Mouse (Mus musculus) embryonic facial prominence, embryonic 11.5 days (tissue): ENCODE data around the gene Gramd1c. TPM values are rescaled to one million over a fixed set of nuclear protein-coding genes. Genes with fewer than 3 reads are reported as not detected.
A peak's percentile ranks its signal among the peaks of the same experiment; 100 is the strongest.

Experiments used
- ATAC-seq: fragments of 200-750 bp; cut with Nextera tagmentation; replicated peaks from 2 replicates; pipeline ENCODE4 v1.8.0; 2017; ENCODE audit warnings: low read depth; ENCODE audit not compliant: insufficient number of reproducible peaks, low FRiP score, low TSS enrichment
- DNase-seq: peaks from one replicate; pipeline ENCODE4 v3.0.0-alpha.2; 2015; ENCODE audit warnings: low spot score
- H3K27ac ChIP-seq: fragments of 300-500 bp; sonication (generic); replicated peaks from 2 replicates; pipeline ENCODE4 v1.5.1; 2014; ENCODE audit warnings: mild to moderate bottlenecking, low read depth, low read length, control low read depth
- H3K27me3 ChIP-seq: fragments of 300-500 bp; sonication (generic); 2 replicates; pipeline ENCODE4 v1.6.1; 2014; ENCODE audit warnings: mild to moderate bottlenecking, low read length, moderate library complexity, mixed read lengths; ENCODE audit not compliant: control insufficient read depth, insufficient read depth
- H3K36me3 ChIP-seq: fragments of 300-500 bp; sonication (generic); replicated peaks from 2 replicates; pipeline ENCODE4 v1.6.1; 2014; ENCODE audit warnings: low read depth, mild to moderate bottlenecking, low read length, moderate library complexity, mixed read lengths; ENCODE audit not compliant: control insufficient read depth, insufficient read depth
- H3K4me1 ChIP-seq: fragments of 300-500 bp; sonication (generic); 2 replicates; pipeline ENCODE4 v1.6.1; 2014; ENCODE audit warnings: low read length, mixed read lengths; ENCODE audit not compliant: control insufficient read depth, insufficient read depth
- H3K4me2 ChIP-seq: fragments of 300-500 bp; sonication (generic); 2 replicates; pipeline ENCODE4 v1.6.1; 2014; ENCODE audit warnings: low read depth, mild to moderate bottlenecking, control low read depth, low read length, moderate library complexity
- H3K4me3 ChIP-seq: fragments of 300-500 bp; sonication (generic); 2 replicates; pipeline ENCODE4 v1.5.1; 2014; ENCODE audit warnings: low read depth, low read length, control low read depth
- H3K9ac ChIP-seq: fragments of 300-500 bp; sonication (generic); replicated peaks from 2 replicates; pipeline ENCODE4 v1.6.1; 2014; ENCODE audit warnings: mild to moderate bottlenecking, control low read depth, low read length
- H3K9me3 ChIP-seq: fragments of 300-500 bp; sonication (generic); replicated peaks from 2 replicates; pipeline ENCODE4 v1.6.1; 2016; ENCODE audit warnings: mild to moderate bottlenecking, low read length, inconsistent platforms, mixed read lengths; ENCODE audit not compliant: control insufficient read depth
- WGBS: fragments of 180-500 bp; shearing (Covaris S2); extraction: QIAGEN DNeasy Blood & Tissue Kit; methylation state at CpG from one replicate; pipeline ENCODE4 v1.1.7; 2014; 5-methylcytosine and 5-hydroxymethylcytosine counted together
- polyA plus RNA-seq: library from polyadenylated mRNA; unstranded; fragments of >200 nt; fragmentation: Nextera tagmentation; extraction: Ambion mirVana; gene quantifications from 2 replicates; pipeline ENCODE4 v1.2.1, GENCODE M21; 2014

Gramd1c gene
- polyA plus RNA-seq, 1 experiment from 2014 or later, result 4.9 TPM

GRCm38 (mm10) chr16:43986299-43986698 is 76.8 kb downstream of the Gramd1c start:
- 94% methylated on average over 4 of the region's 4 CpGs for whole genome bisulfite sequencing
- ATAC-seq (no peak), DNase-seq (no peak)

DNA sequence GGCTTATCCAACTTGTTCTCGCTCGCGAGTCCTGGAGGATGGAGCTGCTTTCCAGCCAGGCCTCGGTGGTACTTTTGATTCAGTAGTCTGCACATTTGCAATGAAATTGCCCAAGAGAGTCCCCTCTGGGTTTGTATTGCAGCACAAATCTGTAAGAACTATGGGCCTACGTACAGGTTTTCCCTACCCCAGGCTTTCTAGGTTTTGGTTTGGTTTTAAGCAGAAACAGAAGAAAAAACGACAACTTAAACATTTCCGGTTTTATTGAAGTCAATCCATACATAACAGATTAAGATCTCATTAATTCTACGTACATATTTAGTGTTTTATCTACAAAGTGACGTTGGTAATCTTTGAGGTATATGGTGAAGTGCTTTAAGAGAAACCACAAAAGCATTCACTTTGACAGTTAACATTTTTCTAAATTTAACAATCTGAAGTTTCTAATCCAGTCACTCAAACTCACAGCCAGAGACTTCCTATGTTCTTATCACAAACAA is 83.0 kb downstream of the Gramd1c start:
- Histone ChIP-seq H3K27ac (no peak overlapping the region), H3K27me3 (peaks cover 11% of the 10 kb centered on the region), H3K4me2 (peak overlapping the region; percentile 100), H3K9me3 (no peaks in the 10 kb centered on the region), H3K36me3 (no peaks in the 10 kb centered on the region), H3K4me3 (peak overlapping the region; percentile 67), H3K4me1 (no peaks in the 10 kb centered on the region; the same call in none of the 2 replicates), H3K9ac (peak overlapping the region; percentile 51)
- no peak for ATAC-seq
- DNase-seq, result no peak
- WGBS, result 30% methylated on average over 9 of the region's 9 CpGs

More at GRCm38 (mm10) chr16:43986299-43986698, 76.8 kb downstream of the Gramd1c start:
- Histone ChIP-seq H3K9ac (no peak overlapping the region), H3K4me3 (no peak overlapping the region), H3K27ac (no peak overlapping the region), H3K4me1 (no peaks in the 10 kb centered on the region), H3K4me2 (no peak overlapping the region), H3K27me3 (no peaks in the 10 kb centered on the region), H3K9me3 (no peaks in the 10 kb centered on the region), H3K36me3 (no peaks in the 10 kb centered on the region)

- ATAC-seq, result peak; percentile 83
- Histone ChIP-seq H3K9ac (peak within 1 kb of the TSS; percentile 51), H3K27me3 (peaks cover 11% of the 10 kb centered on the region), H3K9me3 (no peaks in the 10 kb centered on the region), H3K4me2 (peak within 1 kb of the TSS; percentile 100), H3K27ac (no peak within 1 kb of the TSS), H3K36me3 (no peaks in the 10 kb centered on the region), H3K4me1 (no peaks in the 10 kb centered on the region; the same call in none of the 2 replicates), H3K4me3 (peak within 1 kb of the TSS; percentile 67)
- DNase-seq, result peak; percentile 42
- WGBS, result under 1% methylated on average over 75 of the region's 103 CpGs
These were observed 83.6 kb downstream of the Gramd1c start, which contains the start of gene Zdhhc23 for GRCm38 (mm10) chr16:43979328-43980109. Zdhhc23 (minus strand) TSS chr16:43979791.

DNA sequence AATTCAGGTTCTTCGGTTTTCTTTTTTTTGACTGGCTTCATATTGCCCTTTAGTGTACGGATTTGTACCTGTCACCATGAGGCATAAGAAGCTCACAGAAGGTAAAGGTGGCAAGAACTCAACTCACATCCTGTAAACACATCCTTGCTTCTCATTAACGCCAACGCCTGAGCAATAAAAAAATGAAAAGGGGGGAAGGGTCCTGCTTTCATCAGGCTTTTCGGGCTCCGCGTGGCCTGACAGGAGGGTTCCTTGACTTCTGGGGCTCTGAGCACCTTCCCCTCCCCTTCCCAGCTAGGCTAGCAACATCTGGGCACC is 84.2 kb downstream of the Gramd1c start:
- Histone ChIP-seq H3K4me2 (peak overlapping the region; percentile 100), H3K4me3 (peak overlapping the region; percentile 67), H3K4me1 (no peaks in the 10 kb centered on the region; the same call in none of the 2 replicates), H3K27me3 (peaks cover 11% of the 10 kb centered on the region), H3K27ac (no peak overlapping the region), H3K9me3 (no peaks in the 10 kb centered on the region), H3K36me3 (no peaks in the 10 kb centered on the region), H3K9ac (peak overlapping the region; percentile 51)
- 17% methylated on average over 7 of the region's 7 CpGs for WGBS
- peak; percentile 66 for DNase-seq
- no peak for ATAC-seq

DNA sequence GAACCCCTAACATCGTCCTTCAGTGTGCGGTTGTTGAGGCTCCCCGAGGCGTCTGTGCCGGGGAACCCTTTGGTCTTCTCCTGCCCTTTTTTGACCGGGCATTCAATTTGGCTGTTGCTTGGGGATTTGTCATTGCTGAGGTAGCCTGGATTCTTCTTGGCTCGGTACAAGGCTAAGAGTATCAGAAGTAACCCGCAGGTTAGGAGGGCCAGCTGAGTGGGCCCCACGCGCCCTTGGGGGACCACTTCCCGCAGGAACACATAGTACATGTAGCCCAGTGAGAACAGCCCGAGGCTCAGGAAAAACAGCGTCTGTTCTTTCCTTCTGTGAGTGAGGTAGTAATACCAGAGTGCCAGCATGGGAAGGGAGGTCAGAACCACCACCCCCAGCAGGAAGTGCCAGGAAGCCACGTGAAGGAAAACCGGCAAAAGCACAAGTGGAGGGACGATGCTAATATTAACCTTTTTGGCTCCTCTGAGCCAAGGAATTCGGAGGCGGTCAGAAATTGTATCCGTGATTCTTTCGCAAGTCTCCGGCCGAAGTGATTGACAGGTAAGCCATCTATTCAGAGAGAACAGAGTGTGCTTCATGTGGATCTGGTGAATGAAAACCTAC is 89.4 kb downstream of the Gramd1c start:
- WGBS, result 70% methylated on average over 22 of the region's 22 CpGs
- Histone ChIP-seq H3K9me3 (no peaks in the 10 kb centered on the region), H3K27ac (no peak overlapping the region), H3K4me1 (no peaks in the 10 kb centered on the region), H3K4me3 (no peak overlapping the region), H3K36me3 (no peaks in the 10 kb centered on the region), H3K9ac (no peak overlapping the region), H3K27me3 (no peaks in the 10 kb centered on the region), H3K4me2 (no peak overlapping the region)
- no peak for ATAC-seq
- DNase-seq, result no peak

DNA sequence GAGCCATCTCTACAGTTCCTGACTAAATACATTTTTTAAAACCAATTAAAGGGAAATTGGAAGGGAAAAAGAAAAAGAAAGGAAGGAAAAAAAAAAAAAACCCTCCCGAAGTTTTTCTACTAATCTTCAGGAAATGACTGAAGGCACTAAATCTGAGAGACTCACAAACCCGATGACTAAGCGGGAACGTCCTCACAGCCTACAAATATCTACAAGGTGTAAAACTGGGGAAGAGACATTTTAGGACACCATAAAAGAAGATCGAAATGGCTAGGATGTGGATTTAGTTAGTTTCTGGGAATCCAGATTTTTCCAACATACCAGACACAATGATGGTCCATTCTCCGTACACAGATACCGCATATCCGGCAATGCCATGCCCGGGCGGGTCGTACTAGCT is 90.0 kb downstream of the Gramd1c start:
- 93% methylated on average over 11 of the region's 11 CpGs for WGBS
- Histone ChIP-seq H3K4me1 (no peaks in the 10 kb centered on the region), H3K9ac (no peak overlapping the region), H3K36me3 (no peaks in the 10 kb centered on the region), H3K9me3 (no peaks in the 10 kb centered on the region), H3K27ac (no peak overlapping the region), H3K27me3 (no peaks in the 10 kb centered on the region), H3K4me3 (no peak overlapping the region), H3K4me2 (no peak overlapping the region)
- no peak for DNase-seq
- no peak for ATAC-seq

DNA sequence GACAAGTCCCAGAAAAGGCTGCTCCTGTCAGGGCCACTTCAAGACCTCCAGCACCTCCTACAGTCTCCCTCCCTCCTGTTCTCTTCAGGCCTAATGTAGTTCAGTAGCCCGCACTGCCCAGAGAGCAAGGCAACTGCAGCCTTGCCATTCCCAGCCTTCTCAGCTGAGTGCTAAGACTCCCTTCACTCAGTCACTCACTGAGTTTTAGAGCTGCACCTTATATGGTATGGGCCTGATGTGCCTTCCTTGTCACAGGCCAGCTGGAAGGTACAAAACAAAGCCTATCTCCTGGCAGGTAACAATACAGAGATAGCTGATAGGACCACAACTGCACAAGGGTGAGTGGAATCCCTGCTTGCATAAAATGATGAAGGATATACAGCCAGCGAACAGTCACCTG is 90.8 kb downstream of the Gramd1c start:
- Histone ChIP-seq H3K9me3 (no peaks in the 10 kb centered on the region), H3K27me3 (no peaks in the 10 kb centered on the region), H3K27ac (no peak overlapping the region), H3K4me2 (no peak overlapping the region), H3K36me3 (no peaks in the 10 kb centered on the region), H3K9ac (no peak overlapping the region), H3K4me1 (no peaks in the 10 kb centered on the region), H3K4me3 (no peak overlapping the region)
- WGBS, result 86% methylated on average over 2 of the region's 2 CpGs
- ATAC-seq (no peak), DNase-seq (no peak)

DNA sequence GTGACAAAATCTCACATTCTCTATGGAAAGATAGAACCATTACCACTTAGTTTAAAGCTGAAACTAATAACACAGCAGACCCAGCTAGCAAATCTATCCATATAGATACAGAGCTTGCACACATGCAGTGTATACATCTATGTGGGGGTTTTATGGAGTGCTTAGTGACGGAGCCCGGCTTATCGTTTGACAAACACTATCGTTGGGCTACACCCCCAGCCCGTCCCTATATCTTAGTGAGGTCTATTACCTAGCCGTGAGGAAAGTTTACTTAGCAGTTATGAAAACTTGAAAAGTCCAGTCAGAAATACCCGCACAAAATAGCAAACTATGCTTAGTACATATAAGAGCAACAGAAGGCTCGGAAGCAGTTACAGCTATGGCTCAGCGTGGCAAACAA is 91.4 kb downstream of the Gramd1c start:
- Histone ChIP-seq H3K36me3 (no peaks in the 10 kb centered on the region), H3K4me3 (no peak overlapping the region), H3K27ac (no peak overlapping the region), H3K4me2 (no peak overlapping the region), H3K9me3 (no peaks in the 10 kb centered on the region), H3K27me3 (no peaks in the 10 kb centered on the region), H3K9ac (no peak overlapping the region), H3K4me1 (no peaks in the 10 kb centered on the region)
- DNase-seq, result no peak
- WGBS, result 92% methylated on average over 9 of the region's 9 CpGs
- ATAC-seq, result no peak
